Mouse (Mus musculus) limb, embryonic 14.5 days (tissue): ENCODE data around the gene Gm17409. TPM values are rescaled to one million over a fixed set of nuclear protein-coding genes. Genes with fewer than 3 reads are reported as not detected.

Experiments used
- ATAC-seq: fragments of 200-750 bp; cut with Nextera tagmentation; 2 replicates; pipeline ENCODE4 v1.8.0; 2017; ENCODE audit warnings: low read depth, moderate number of reproducible peaks, moderate TSS enrichment; ENCODE audit not compliant: low FRiP score
- DNase-seq: peaks from one replicate; pipeline ENCODE4 v3.0.0-alpha.2; 2015; ENCODE audit warnings: low spot score
- H3K27ac ChIP-seq: fragments of 300-500 bp; sonication (generic); replicated peaks from 2 replicates; pipeline ENCODE4 v1.5.1; 2014; ENCODE audit warnings: low read depth, mild to moderate bottlenecking, low read length, moderate library complexity, mixed read lengths
- H3K27me3 ChIP-seq: fragments of 300-500 bp; sonication (generic); 2 replicates; pipeline ENCODE4 v1.6.1; 2014; ENCODE audit warnings: low read length, mixed read lengths; ENCODE audit not compliant: control insufficient read depth, insufficient read depth
- H3K36me3 ChIP-seq: fragments of 300-500 bp; sonication (generic); 2 replicates; pipeline ENCODE4 v1.6.1; 2014; ENCODE audit warnings: mild to moderate bottlenecking, low read length, moderate library complexity, mixed read lengths; ENCODE audit not compliant: control insufficient read depth, insufficient read depth
- H3K4me1 ChIP-seq: fragments of 300-500 bp; sonication (generic); 2 replicates; pipeline ENCODE4 v1.6.1; 2014; ENCODE audit warnings: antibody characterized with exemption, low read length, mixed read lengths; ENCODE audit not compliant: control insufficient read depth, insufficient read depth
- H3K4me2 ChIP-seq: fragments of 300-500 bp; sonication (generic); replicated peaks from 2 replicates; pipeline ENCODE4 v1.6.1; 2014; ENCODE audit warnings: low read depth, mild to moderate bottlenecking, low read length, moderate library complexity; ENCODE audit not compliant: severe bottlenecking
- H3K4me3 ChIP-seq: fragments of 300-500 bp; sonication (generic); replicated peaks from 2 replicates; pipeline ENCODE4 v1.5.1; 2014; ENCODE audit warnings: low read length
- H3K9ac ChIP-seq: fragments of 300-500 bp; sonication (generic); 2 replicates; pipeline ENCODE4 v1.6.1; 2014; ENCODE audit warnings: mild to moderate bottlenecking, low read depth, low read length, moderate library complexity; ENCODE audit not compliant: severe bottlenecking
- H3K9me3 ChIP-seq: fragments of 300-500 bp; sonication (generic); 2 replicates; pipeline ENCODE4 v1.6.1; 2016; ENCODE audit warnings: low read length; ENCODE audit not compliant: control insufficient read depth
- POLR2A ChIP-seq: fragments of 200-500 bp; IDR thresholded peaks from 2 replicates; pipeline ENCODE4 v1.8.0; 2012; ENCODE audit warnings: inconsistent platforms, mild to moderate bottlenecking, moderate library complexity, borderline replicate concordance; ENCODE audit not compliant: insufficient read depth, insufficient read length; ENCODE audit errors: extremely low read depth
- WGBS: fragments of 180-500 bp; shearing (Covaris S2); extraction: QIAGEN DNeasy Blood & Tissue Kit; methylation state at CpG from one replicate; pipeline ENCODE4 v1.1.7; 2014; 5-methylcytosine and 5-hydroxymethylcytosine counted together
- polyA plus RNA-seq, 2 experiments: library from polyadenylated mRNA; depleted of rRNA in 1 of 2; stranded (reverse) in 1 of 2; unstranded in 1 of 2; fragments of >200 nt; fragmentation: Nextera tagmentation in 1 of 2; extraction: Ambion mirVana in 1 of 2; gene quantifications; 2 replicates each; pipeline versions ENCODE4 v1.2.1 to v1.2.3; 2012 to 2014

Gm17409 gene
- polyA plus RNA-seq, 2 experiments, result not detected

GRCm38 (mm10) chr2:58484284-58484965, 14.5 kb downstream of the Gm17409 start:
- Histone ChIP-seq H3K9ac (no peak overlapping the region), H3K27me3 (no peaks in the 10 kb centered on the region), H3K36me3 (no peaks in the 10 kb centered on the region), H3K27ac (no peak overlapping the region), H3K4me3 (no peak overlapping the region), H3K4me2 (no peak overlapping the region), H3K9me3 (no peaks in the 10 kb centered on the region), H3K4me1 (peaks cover 35% of the 10 kb centered on the region)
- WGBS, result 54% methylated on average over 7 of the region's 7 CpGs
- ATAC-seq (no peak), DNase-seq (no peak)
- TF ChIP-seq POLR2A, result no peak

- ATAC-seq, result no peak
- Histone ChIP-seq H3K4me2 (no peak overlapping the region), H3K27me3 (no peaks in the 10 kb centered on the region), H3K9ac (no peak overlapping the region), H3K27ac (no peak overlapping the region), H3K36me3 (no peaks in the 10 kb centered on the region), H3K4me1 (peaks cover 35% of the 10 kb centered on the region), H3K9me3 (no peaks in the 10 kb centered on the region), H3K4me3 (no peak overlapping the region)
- no peak for TF ChIP-seq POLR2A
- 29% methylated on average over 4 of the region's 4 CpGs for WGBS
- DNase-seq, result no peak
Measured at GRCm38 (mm10) chr2:58485152-58485551, 15.2 kb downstream of the Gm17409 start.

- Histone ChIP-seq H3K27ac (no peak overlapping the region), H3K4me3 (no peak overlapping the region), H3K4me2 (no peak overlapping the region), H3K27me3 (no peaks in the 10 kb centered on the region), H3K4me1 (peaks cover 35% of the 10 kb centered on the region), H3K36me3 (no peaks in the 10 kb centered on the region), H3K9ac (no peak overlapping the region), H3K9me3 (no peaks in the 10 kb centered on the region)
- DNase-seq (no peak), ATAC-seq (no peak)
- no peak for TF ChIP-seq POLR2A
- 39% methylated on average over 3 of the region's 3 CpGs for WGBS
Measured at GRCm38 (mm10) chr2:58485683-58486082, 15.8 kb downstream of the Gm17409 start.

GRCm38 (mm10) chr2:58486441-58487278, 16.7 kb downstream of the Gm17409 start:
- H3K36me3 ChIP-seq, result no peaks in the 10 kb centered on the region
- no peak overlapping the region for H3K27ac ChIP-seq
- H3K27me3 ChIP-seq, result no peaks in the 10 kb centered on the region
- H3K9ac ChIP-seq, result peak overlapping the region; percentile 21; the same call in 1 of the 2 replicates
- ATAC-seq (no peak), DNase-seq (peak; percentile 27)
- H3K4me3 ChIP-seq, result no peak overlapping the region
- WGBS, result 28% methylated on average over 14 of the region's 14 CpGs
- H3K4me1 ChIP-seq, result peaks cover 35% of the 10 kb centered on the region
- no peak overlapping the region for H3K4me2 ChIP-seq
- H3K9me3 ChIP-seq, result no peaks in the 10 kb centered on the region
- TF ChIP-seq POLR2A, result no peak

GRCm38 (mm10) chr2:58487279-58487560, 17.3 kb downstream of the Gm17409 start:
- no peak for TF ChIP-seq POLR2A
- DNase-seq (no peak), ATAC-seq (no peak)
- no peaks in the 10 kb centered on the region for H3K36me3 ChIP-seq
- H3K4me3 ChIP-seq, result no peak overlapping the region
- peaks cover 35% of the 10 kb centered on the region for H3K4me1 ChIP-seq
- no peaks in the 10 kb centered on the region for H3K27me3 ChIP-seq
- no peak overlapping the region for H3K9ac ChIP-seq
- H3K9me3 ChIP-seq, result no peaks in the 10 kb centered on the region
- 39% methylated on average over 3 of the region's 3 CpGs for WGBS
- no peak overlapping the region for H3K4me2 ChIP-seq
- no peak overlapping the region for H3K27ac ChIP-seq
